8 mouse cellular contexts compared by ENCODE assay signal in the genomic region with DNA sequence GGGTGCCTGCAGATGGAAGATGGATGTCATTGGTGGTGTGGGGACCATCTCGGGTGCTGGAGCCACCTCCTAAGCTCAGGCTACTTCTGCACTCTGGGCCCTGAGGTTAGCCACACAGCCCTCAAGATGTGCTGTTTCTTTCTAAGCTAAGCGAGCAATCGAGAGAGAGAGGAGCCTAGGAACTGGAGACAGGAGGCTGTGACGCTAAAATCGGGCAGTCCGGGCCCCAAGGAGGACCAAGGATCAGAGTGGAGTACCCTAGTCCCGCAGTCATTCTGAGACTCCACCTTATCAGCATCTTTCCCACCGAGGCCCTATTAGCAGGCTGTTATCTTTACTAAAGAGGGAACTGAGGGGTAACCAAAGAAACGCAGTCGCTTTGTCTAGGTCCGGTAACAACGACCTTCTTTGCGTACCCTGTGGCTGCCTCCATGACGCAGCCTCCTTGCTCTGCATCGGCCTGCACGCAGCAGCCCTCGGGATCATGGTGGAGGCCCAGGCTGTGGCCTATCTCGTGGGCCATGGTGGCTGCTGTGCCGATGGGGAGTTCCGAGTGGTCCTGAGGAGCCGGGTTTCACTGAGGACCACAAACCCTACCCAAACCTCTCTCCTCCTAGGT. TPM values are rescaled to one million over a fixed set of nuclear protein-coding genes. Genes with fewer than 3 reads are reported as not detected.
DNase-seq lines count a peak whose midpoint lies in the region; ATAC-seq and TF ChIP-seq lines count a peak whose summit lies in the region.

No protein-coding gene starts in this region.

- no peaks in the 10 kb centered on the region for H3K36me3 ChIP-seq in lung, embryonic 15.5 days
- no peaks in the 10 kb centered on the region for H3K36me3 ChIP-seq in intestine, postnatal 0 days (ENCODE audit: control insufficient read depth, insufficient read depth)

- H3K27me3 ChIP-seq in lung, embryonic 15.5 days, result peaks cover 60% of the 10 kb centered on the region
- peaks cover 36% of the 10 kb centered on the region for H3K27me3 ChIP-seq in intestine, postnatal 0 days (replicated peaks; ENCODE audit: control insufficient read depth, insufficient read depth, low read length)

- no peak for TF ChIP-seq POLR2A in olfactory bulb, adult 2 months (IDR thresholded peaks at IDR 0.05; ENCODE audit: insufficient read depth, low read depth, low read length)

- H3K27ac ChIP-seq in lung, embryonic 15.5 days, result no peak overlapping the region
- no peak overlapping the region for H3K27ac ChIP-seq in intestine, postnatal 0 days (ENCODE audit: low read depth, low read length)
- no peak overlapping the region for H3K27ac ChIP-seq in olfactory bulb, adult 2 months (ENCODE audit: insufficient read depth, low read depth, low read length)

- 7% methylated on average over 21 of the region's 21 CpGs for WGBS in lung, embryonic 15.5 days
- 7% methylated on average over 21 of the region's 21 CpGs for WGBS in intestine, postnatal 0 days
- 22% methylated on average over 21 of the region's 21 CpGs for WGBS in olfactory bulb, adult 2 months

- no peak for TF ChIP-seq CTCF in intestine, postnatal 0 days (IDR thresholded peaks at IDR 0.05; ENCODE audit: low read depth)
- no peak for TF ChIP-seq CTCF in olfactory bulb, adult 2 months (IDR thresholded peaks at IDR 0.05; ENCODE audit: insufficient read depth, low read depth, low read length)

- peak overlapping the region; percentile 49 for H3K4me2 ChIP-seq in lung, embryonic 15.5 days
- H3K4me2 ChIP-seq in intestine, postnatal 0 days (replicated peaks; ENCODE audit: low read depth), result peak overlapping the region; percentile 51

- peaks cover 41% of the 10 kb centered on the region for H3K4me1 ChIP-seq in lung, embryonic 15.5 days
- no peaks in the 10 kb centered on the region for H3K4me1 ChIP-seq in intestine, postnatal 0 days (replicated peaks; ENCODE audit: control insufficient read depth, insufficient read depth, low read length)
- peaks cover 37% of the 10 kb centered on the region for H3K4me1 ChIP-seq in olfactory bulb, adult 2 months (ENCODE audit: control insufficient read depth, insufficient read depth, low read length)

- H3K4me3 ChIP-seq in lung, embryonic 15.5 days, result peak overlapping the region; percentile 23
- H3K4me3 ChIP-seq in intestine, postnatal 0 days (ENCODE audit: low read depth, low read length), result peak overlapping the region; percentile 23
- H3K4me3 ChIP-seq in olfactory bulb, adult 2 months (ENCODE audit: insufficient read depth, low read depth, low read length), result peak overlapping the region; percentile 15; the same call in 1 of the 2 replicates

- ATAC-seq in lung, embryonic 15.5 days (ENCODE audit: borderline replicate concordance, extremely low read depth, low FRiP score, low TSS enrichment), result no peak
- peak; percentile 4; the same call in 1 of the 2 replicates for ATAC-seq in erythroid progenitor cell, adult 5-6 weeks (replicated peaks; ENCODE audit: low FRiP score, poor library complexity, severe bottlenecking)
- ATAC-seq in intestine, postnatal 0 days, result no peak

- DNase-seq in lung, adult 18-20 months, result no peak
- no peak for DNase-seq in urinary bladder, postnatal 4 days (ENCODE audit: low spot score in 2 of 2)
- no peak for DNase-seq in frontal cortex, postnatal 25 days (ENCODE audit: low spot score in 2 of 2)
- DNase-seq in layer of hippocampus, postnatal 36 days, result no peak

- H3K9me3 ChIP-seq in lung, embryonic 15.5 days, result no peaks in the 10 kb centered on the region
- H3K9me3 ChIP-seq in intestine, postnatal 0 days (ENCODE audit: control insufficient read depth), result no peaks in the 10 kb centered on the region

- H3K9ac ChIP-seq in lung, embryonic 15.5 days, result no peak overlapping the region
- H3K9ac ChIP-seq in intestine, postnatal 0 days (ENCODE audit: low read depth, low read length), result no peak overlapping the region

RNA-seq across cellular contexts. Expression of a gene that starts 8.9 kb away (rescaled TPM):
- polyA plus RNA-seq in lung, embryonic 15.5 days (2015; fragmentation: Nextera tagmentation; extraction: Ambion mirVana), result 4.0 and 8.1 TPM in 2 replicates
- total RNA-seq in erythroid progenitor cell, adult 5-6 weeks (2015; ENCODE audit: low replicate concordance), result 15.5 and 36.4 TPM in 2 replicates
- 10.0 and 11.3 TPM in 2 replicates for total RNA-seq in erythroid progenitor cell, adult 5-6 weeks (2017; ENCODE audit: low replicate concordance)
- 2.7 and 5.1 TPM in 2 replicates for polyA plus RNA-seq in intestine, postnatal 0 days (2015; fragmentation: Nextera tagmentation; extraction: Ambion mirVana)
- polyA plus RNA-seq in olfactory bulb, adult 2 months (2012; ENCODE audit: insufficient read depth, insufficient read length, low replicate concordance, missing spikeins), result not detected in 2 replicates
- total RNA-seq in layer of hippocampus, postnatal 36 days (2021), result under 1 TPM in 1 of 2 experiments, not detected in 1; 0.40 TPM

RNA-seq across cellular contexts. Expression of a gene that starts 11.9 kb away (rescaled TPM):
- 12.5 and 12.9 TPM in 2 replicates for polyA plus RNA-seq in lung, embryonic 15.5 days (2015; fragmentation: Nextera tagmentation; extraction: Ambion mirVana)
- total RNA-seq in erythroid progenitor cell, adult 5-6 weeks (2015; ENCODE audit: low replicate concordance), result 1.3 and 9.7 TPM in 2 replicates
- total RNA-seq in erythroid progenitor cell, adult 5-6 weeks (2017; ENCODE audit: low replicate concordance), result not detected in 2 replicates
- polyA plus RNA-seq in intestine, postnatal 0 days (2015; fragmentation: Nextera tagmentation; extraction: Ambion mirVana), result 3.8 and 5.7 TPM in 2 replicates
- not detected in 2 replicates for polyA plus RNA-seq in olfactory bulb, adult 2 months (2012; ENCODE audit: insufficient read depth, insufficient read length, low replicate concordance, missing spikeins)
- total RNA-seq in layer of hippocampus, postnatal 36 days (2021), result 10 to 100 TPM; 60.3 to 67.9 TPM

RNA-seq across cellular contexts. Expression of a gene that starts 31.8 kb away (rescaled TPM):
- 0.44 and 0.47 TPM in 2 replicates for polyA plus RNA-seq in lung, embryonic 15.5 days (2015; fragmentation: Nextera tagmentation; extraction: Ambion mirVana)
- total RNA-seq in erythroid progenitor cell, adult 5-6 weeks (2015; ENCODE audit: low replicate concordance), result 6.8 and 8.8 TPM in 2 replicates
- total RNA-seq in erythroid progenitor cell, adult 5-6 weeks (2017; ENCODE audit: low replicate concordance), result 1.8 and 2.6 TPM in 2 replicates
- 0.20 and 0.30 TPM in 2 replicates for polyA plus RNA-seq in intestine, postnatal 0 days (2015; fragmentation: Nextera tagmentation; extraction: Ambion mirVana)
- not detected in 2 replicates for polyA plus RNA-seq in olfactory bulb, adult 2 months (2012; ENCODE audit: insufficient read depth, insufficient read length, low replicate concordance, missing spikeins)
- total RNA-seq in layer of hippocampus, postnatal 36 days (2021), result under 1 TPM; 0.27 to 0.33 TPM
